Mouse (Mus musculus) layer of hippocampus, postnatal 14 days (tissue): Measurements from ENCODE around the gene Abca17. TPM values are rescaled to one million over a fixed set of nuclear protein-coding genes. Genes with fewer than 3 reads are reported as not detected.

ENCODE experiments used
- DNase-seq, 2 experiments: peaks; one replicate each; pipeline ENCODE4 v3.0.0; 2021 to 2022; ENCODE audit warnings: low spot score in 2 of 2, mixed read lengths in 1 of 2
- total RNA-seq, 2 experiments: library from RNA; stranded (reverse); gene quantifications; 2 replicates each; pipeline ENCODE4 v1.2.3; 2021

The Abca17 gene
- total RNA-seq, 2 experiments from 2014 or later, result 1.3 to 1.8 TPM

- DNase-seq, result no peak
Observed at GRCm38 (mm10) chr17:24346831-24347230, 4.0 kb downstream of the Abca17 start.

DNA sequence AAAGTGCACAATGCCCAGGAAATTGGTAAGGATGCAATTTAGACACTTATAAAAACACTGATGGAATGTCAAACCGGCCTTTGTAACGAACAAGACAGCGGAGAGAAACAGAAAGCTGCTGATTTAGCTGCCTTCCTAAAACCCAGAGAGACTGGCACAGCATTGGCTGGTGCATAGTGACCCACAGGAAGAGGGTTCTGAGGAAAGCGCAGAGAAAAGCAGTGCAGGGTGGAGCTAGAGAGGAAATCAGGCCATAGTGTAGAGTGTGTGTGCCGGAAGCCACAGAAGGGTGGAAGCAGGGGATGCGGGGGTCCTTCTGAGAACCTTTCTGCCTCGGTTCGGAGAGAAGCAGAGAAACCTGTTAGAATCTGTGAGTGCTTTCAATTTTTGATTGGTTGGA lies 6.2 kb downstream of the Abca17 start:
- no peak for DNase-seq

GRCm38 (mm10) chr17:24327656-24328055 lies 23.2 kb downstream of the Abca17 start:
- DNase-seq, result no peak

DNA sequence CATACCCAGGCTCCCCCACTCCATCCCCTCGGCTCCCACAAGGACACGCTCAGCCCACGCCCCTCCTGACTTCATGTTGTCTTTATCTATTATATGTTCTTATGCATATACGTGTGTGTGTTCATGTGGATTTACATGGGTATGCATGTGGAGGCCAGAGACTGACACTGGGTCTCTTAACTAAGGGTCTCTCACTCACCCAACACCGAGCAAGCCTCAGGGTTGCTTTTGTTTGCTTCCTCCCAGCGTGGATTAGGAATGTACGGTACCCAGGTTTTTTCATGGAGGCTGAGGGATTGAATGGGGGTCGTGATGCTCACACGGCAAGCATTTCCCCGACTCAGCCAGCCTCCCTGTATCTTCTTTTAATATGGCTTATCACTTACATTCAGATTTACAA lies 25.8 kb downstream of the Abca17 start:
- no peak for DNase-seq

DNA sequence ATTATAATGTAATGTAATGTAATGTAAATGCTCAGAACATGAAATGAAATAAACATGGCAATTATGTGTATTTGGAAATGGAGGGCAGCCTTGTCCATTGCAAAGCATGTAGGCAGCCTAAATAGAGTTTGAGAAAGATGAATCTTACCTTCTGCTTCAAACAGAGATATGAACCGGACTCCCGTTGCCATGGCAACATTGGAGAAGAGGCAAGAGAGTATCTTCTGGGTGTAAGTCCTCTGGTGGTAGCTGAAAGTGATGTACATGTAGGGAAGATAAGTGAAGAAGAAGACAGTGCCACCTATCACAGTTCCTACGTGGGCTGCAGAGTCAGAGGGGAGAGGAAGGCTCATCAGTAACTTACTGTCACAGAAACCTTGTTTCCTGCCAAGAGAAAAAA lies 30.0 kb downstream of the Abca17 start:
- no peak for DNase-seq

- DNase-seq, result peak in 1 of 2 experiments; percentile 13
Observed at GRCm38 (mm10) chr17:24307500-24307899, 43.4 kb downstream of the Abca17 start.

GRCm38 (mm10) chr17:24300651-24301050 lies 50.2 kb downstream of the Abca17 start:
- no peak for DNase-seq

DNA sequence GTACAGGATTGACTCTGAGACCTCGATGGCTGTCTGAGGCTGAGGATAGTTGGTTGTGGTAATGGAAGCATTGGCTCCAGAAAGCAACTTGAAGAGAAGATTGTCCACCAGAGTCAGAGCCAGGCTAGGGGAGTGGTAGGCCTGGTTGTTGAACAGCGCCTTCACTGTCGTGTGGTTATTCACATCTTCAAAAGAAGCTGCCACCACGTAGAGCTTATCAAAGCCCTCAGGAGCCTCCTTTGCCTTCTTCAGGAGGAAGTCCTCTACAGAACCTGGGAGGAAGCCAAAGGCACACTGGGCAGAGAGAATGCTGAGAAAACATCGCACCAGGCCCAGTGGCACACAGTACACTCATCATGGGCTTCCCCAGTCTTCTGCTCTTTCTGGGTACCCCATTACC lies 61.5 kb downstream of the Abca17 start:
- no peak for DNase-seq

GRCm38 (mm10) chr17:24288477-24288876 lies 62.4 kb downstream of the Abca17 start:
- no peak for DNase-seq

DNA sequence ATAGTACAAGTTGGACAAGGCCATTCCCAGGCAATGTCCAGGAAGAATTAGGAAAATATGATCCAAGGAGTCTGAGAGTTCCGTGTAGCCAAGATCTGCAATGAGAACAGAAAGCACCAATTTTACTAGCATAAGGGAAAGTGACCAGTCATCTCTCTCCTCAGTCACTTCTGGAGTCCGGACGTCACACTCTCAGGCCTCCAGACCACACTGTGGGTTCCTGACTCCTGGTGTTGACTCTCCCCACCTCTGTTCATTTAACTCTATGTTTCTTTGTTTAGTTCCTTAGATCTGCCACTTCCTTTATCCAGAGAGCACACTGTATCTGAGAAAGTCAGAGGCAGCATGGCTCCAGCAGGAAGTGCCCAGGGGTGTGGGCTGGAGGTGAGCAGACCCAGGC lies 65.2 kb downstream of the Abca17 start:
- no peak for DNase-seq

DNA sequence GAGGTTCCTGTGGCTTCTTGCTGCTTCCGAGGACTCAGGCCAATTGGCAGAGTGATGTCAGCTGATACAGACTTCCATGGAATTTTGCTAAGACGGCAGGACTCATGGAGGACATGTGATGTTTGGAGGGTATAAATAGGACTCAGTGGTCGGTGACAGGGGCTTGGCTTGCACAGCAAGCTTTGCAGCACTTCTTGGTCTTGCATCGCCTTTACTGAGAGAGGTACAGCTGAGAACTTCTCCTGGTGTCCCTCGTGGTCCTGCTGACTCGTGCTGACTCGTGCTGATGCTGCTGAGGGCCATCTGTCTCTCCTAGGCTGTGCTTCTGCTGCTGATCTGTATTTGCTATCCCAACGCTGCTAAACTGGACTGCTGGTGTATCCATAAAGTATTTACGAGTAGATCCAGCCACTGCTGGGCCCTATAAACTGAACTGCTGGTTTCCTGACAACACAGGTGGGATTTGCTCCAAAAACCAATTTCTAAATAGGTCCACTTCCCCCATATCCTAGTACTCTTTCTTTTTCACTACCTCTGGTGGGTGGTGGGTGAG lies 67.5 kb downstream of the Abca17 start:
- peak in 1 of 2 experiments; percentile 4 for DNase-seq

- no peak for DNase-seq
Observed at GRCm38 (mm10) chr17:24282637-24283036, 68.2 kb downstream of the Abca17 start.

GRCm38 (mm10) chr17:24279907-24280306 lies 71.0 kb downstream of the Abca17 start:
- DNase-seq, result no peak

DNA sequence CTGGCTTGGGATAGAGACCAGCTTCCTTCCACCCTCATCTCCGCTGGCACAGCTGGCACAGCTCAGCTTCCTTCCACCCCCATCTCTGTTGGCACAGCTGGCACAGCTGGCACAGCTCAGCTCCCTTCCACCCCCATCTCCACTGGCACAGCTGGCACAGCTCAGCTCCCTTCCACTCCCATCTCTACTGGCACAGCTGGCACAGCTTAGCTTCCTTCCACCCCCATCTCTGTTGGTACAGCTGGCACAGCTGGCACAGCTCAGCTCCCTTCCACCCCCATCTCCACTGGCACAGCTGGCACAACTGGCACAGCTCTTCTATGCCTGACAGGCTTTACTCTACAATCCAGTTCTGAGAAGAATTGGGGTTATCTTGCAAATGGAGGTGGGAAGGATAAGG lies 83.7 kb downstream of the Abca17 start:
- DNase-seq, result no peak

- DNase-seq, result no peak
Observed at GRCm38 (mm10) chr17:24264766-24265165, 86.1 kb downstream of the Abca17 start.

DNA sequence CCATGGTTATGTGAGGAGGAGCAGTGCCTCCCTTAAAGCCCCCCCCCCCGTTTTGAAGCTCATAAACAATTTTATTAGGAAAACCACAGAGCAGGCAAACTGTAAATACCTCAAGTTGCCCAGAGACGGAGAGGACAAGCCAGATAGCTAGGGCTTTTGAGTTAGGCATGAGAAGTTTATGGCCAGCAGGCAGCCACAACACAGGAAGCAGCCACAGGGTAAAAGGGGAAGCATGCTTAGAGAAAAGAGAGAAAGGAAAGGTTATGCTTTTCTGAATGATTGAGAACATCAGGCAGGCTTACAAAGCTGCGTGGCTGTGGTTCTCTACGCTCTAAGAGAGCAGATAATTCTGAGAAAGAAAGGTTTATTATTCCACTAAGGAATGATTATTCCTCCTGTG lies 90.4 kb downstream of the Abca17 start:
- DNase-seq, result no peak

GRCm38 (mm10) chr17:24259702-24260101 lies 91.2 kb downstream of the Abca17 start:
- no peak for DNase-seq

DNA sequence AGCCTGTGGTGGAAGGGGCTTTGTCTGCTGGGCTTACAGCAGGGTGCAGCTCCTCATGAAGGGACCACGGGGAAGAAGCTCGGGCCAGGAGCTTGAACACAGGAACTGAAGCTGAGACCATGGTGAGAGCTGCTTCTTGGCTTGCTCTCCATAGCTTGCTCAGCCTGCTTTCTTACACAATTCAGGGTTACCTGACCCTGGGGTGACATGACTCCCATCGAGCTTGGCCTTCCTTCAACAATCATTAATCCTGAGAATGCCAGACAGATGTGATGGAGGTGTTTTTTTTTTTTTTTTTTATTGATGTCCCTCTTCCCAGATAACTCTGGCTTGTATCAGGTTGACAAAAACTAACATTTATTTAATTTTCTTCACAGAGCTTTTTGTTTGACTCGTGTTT lies 91.9 kb downstream of the Abca17 start:
- DNase-seq, result no peak

GRCm38 (mm10) chr17:24252329-24252728 lies 98.5 kb downstream of the Abca17 start:
- DNase-seq, result no peak

DNA sequence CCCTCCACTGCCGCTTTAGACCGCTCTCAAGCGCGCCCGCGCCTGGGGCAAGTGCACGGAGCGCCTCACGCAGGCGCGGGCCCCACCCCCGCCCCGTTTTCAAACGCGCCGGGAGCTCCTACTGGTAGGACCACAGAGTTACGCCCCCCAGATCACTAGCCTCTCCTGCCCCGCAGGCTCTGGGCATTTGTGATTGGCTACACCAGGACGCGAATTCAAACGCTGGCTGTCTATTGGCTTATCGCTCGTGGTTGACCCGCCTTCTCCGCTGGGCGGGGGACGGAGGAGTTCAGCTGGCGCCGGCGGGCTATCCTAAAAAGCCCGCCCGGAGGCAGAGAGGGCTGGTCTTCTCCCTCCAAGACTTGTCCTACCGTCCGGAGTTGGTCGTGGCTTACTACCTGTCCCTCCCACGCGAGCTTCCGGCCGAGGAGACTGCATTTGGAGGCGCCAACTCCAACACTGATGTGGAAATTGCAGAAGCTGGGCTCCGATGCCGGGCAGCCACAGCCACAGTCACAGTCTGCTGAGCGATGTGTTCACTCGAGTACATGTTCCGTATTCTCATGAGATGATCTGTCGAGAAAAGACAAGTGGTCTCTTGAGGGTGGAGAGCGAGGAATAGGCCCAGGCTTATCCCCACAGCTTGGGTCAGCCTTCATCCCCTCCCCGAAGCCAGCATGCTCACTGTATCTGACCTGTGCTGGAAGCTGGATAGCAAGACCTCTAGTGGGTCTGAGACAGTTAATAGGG lies 99.4 kb downstream of the Abca17 start, which contains the start of gene Ccnf:
TSS of gene Ccnf (minus strand) at position 165 of the 750 bp plus-strand sequence.
- DNase-seq, result peak; percentile 95 to 98

DNA sequence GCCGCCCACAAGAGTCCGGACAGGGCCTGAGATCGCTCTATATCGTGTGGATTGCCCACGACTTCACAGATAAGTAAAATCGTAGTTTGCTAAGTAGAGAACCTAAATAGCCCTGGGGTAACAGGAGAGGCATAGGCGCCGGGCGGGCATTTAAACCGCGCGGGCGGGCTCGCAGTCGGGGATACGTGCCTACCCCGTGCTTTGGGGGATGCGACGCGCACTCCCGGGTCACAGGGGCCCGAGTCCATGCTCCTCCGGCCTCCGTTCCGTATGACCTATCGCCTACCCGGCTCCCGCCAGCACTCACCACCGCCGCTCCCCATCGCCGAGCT lies 99.9 kb downstream of the Abca17 start:
- no peak for DNase-seq

- DNase-seq, result no peak
Observed at GRCm38 (mm10) chr17:24248641-24249040, 102.2 kb downstream of the Abca17 start.

DNA sequence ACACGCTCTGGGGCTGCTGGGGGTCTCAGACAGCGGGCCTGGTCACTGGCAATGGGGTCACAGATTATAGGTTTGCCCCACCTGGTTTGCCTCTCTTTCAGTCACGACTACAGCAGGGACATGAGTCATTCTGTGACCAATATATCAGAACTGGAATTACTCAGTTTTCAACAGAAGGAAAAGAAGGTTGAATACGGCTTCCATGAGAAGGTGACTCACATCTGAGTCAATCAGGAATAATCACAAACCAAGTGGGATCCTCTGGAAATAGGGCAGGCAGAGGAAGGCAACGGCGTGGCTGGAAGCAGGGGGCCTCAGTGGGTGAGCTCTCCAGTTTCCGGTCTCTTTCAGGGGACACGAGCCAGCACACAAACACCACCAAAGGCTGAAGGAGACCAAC lies 106.8 kb downstream of the Abca17 start:
- DNase-seq, result no peak
